Mouse (Mus musculus) CD4-positive naive resting alpha-beta T cell, adult 76 days (primary cell): ENCODE results near the gene Hdhd5. TPM values are rescaled to one million over a fixed set of nuclear protein-coding genes. Genes with fewer than 3 reads are reported as not detected.

Experiments
- total RNA-seq: library from RNA; stranded (reverse); gene quantifications from one replicate; pipeline ENCODE4 v1.2.4, GENCODE M21; 2023

Hdhd5 gene
- total RNA-seq, result 91.9 TPM

DNA sequence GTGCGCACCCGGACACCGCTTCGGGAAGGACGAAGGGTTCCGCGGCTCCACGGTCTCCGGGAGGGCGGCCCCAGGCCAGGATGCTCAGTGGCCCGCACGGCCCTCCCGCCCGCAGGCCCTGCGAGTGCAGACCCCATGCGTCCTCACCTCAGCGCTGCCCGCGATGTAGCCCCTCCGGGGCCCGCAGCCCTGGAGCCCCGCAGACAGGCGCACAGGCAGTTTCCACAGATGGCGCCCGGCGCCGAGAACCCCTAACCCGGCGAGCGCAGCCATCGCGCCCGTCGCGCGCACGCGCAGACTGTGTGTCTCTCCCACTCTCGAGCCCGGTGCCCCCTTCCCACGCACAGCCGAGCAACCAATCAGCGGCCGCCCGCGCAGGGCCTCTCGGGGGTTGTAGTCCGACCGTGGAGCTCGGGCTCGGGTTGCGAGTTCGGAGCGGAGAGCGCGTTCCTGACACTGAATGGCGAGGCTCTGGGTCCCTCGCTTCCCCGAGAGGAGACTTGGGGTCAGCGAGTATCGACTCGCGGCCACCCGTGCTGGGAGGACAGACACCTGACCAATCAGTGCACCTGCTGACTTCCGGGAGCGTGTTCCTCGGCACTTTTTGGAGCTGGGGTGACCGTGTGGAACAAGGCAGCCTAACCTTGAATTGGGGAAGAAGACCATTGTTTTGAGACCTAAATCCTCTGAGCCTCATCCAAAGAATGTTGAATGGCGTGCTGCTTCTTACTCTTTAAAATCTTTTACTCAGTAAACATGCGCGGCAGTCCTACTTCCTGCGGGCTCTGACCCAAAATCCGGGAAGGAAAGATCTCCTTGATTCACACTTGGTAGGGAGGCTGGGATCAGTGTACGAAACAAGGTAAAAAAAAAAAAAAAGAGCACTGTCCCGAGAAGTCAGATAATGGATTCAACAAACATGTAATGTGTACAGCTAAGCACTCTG, at the start of gene Hdhd5:
Gene Hdhd5, minus strand, starts transcription at position 300 of the 946 bp plus-strand sequence.

GRCm38 (mm10) chr6:120493374-120494181, 37.5 kb downstream of the Hdhd5 start, which contains the start of gene Tmem121b:
Tmem121b (minus strand) TSS chr6:120493807.

DNA sequence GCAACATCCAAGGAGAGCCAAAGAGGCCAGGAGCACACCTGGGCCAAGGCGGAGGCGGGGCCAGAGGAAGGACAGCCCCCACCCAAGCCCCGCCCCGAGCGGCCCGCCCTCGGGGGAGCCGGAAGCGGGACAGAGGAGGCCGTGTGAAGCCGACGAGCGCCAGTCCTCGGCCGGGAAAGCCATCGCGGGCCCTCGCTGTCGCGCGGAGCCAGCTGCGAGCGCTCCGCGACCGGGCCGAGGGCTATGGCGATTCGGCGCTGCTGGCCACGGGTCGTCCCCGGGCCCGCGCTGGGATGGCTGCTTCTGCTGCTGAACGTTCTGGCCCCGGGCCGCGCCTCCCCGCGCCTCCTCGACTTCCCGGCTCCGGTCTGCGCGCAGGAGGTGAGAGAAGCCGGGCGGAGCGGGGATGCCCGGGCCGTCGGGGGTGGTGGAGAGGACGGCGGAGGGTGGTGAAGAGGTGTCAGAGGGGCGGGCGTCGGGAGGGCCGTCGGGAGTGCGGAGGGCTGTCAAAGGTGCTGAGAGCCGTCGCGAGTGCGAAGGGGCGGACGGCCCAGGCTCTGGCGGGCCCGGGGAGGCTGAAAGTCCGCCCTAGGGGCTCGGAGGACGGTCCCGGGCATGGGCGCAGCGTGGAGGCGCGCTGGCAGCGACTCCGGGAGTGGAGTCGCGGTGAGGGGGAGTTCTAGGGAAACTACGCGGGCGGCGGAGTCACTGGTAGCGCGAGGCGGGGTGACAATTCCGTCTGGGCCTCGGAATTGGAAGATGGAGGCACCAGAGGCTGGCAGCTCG, 67.8 kb downstream of the Hdhd5 start, which contains the start of gene Il17ra:
Gene Il17ra, plus strand, starts transcription at position 162 of the 786 bp plus-strand sequence.

Other genes starting within 250 kb of the Hdhd5 start
- gene D330020A13Rik, start 237.0 kb downstream of the Hdhd5 start, total RNA-seq, result not detected
- gene B4galnt3, start 236.8 kb downstream of the Hdhd5 start, total RNA-seq, result not detected
- 207 TPM for gene Kdm5a, start 167.2 kb downstream of the Hdhd5 start, total RNA-seq
- gene Ccdc77, start 166.9 kb downstream of the Hdhd5 start, total RNA-seq, result 11.0 TPM
- 185 TPM for gene Il17ra, start 68.1 kb downstream of the Hdhd5 start, total RNA-seq
- gene Tmem121b, start 37.5 kb downstream of the Hdhd5 start, total RNA-seq, result 0.53 TPM
- 5.8 TPM for gene Cecr2, start 135.1 kb upstream of the Hdhd5 start, total RNA-seq
- not detected for gene Slc25a18, start 242.3 kb upstream of the Hdhd5 start, total RNA-seq